Mouse (Mus musculus): ENCODE results near the gene Nin. TPM values are rescaled to one million over a fixed set of nuclear protein-coding genes. Genes with fewer than 3 reads are reported as not detected.
"Not testable (repeated sequence)": the region's sequence is repeated elsewhere in the genome, so short reads cannot be mapped to it uniquely, and the experiment has no call there.

Gene Nin
- polyA plus RNA-seq, 1 experiment, result 5.0 TPM

GRCm38 (mm10) chr12:70148631-70149265 lies 35.2 kb upstream of the Nin start:
- TF ChIP-seq TCF12 (IDR thresholded peaks at IDR 0.05; ENCODE audit: insufficient read depth, poor library complexity, severe bottlenecking) (no peak), E2F4 (IDR thresholded peaks at IDR 0.05; ENCODE audit: insufficient read depth) (no peak), POLR2AphosphoS2 (IDR thresholded peaks at IDR 0.05; ENCODE audit: insufficient read length, low read depth) (no peak)
- peak overlapping the region; percentile 68 for H3K4me2 ChIP-seq (ENCODE audit: low read depth)
- H3K79me2 ChIP-seq (ENCODE audit: control insufficient read depth, insufficient read depth), result no peaks in the 10 kb centered on the region
- peak overlapping the region; percentile 17 for H3K4me3 ChIP-seq
- H3K27me3 ChIP-seq (ENCODE audit: control insufficient read depth, insufficient read depth, insufficient read length), result no peaks in the 10 kb centered on the region
- H3K36me3 ChIP-seq (ENCODE audit: control insufficient read depth, insufficient read depth), result no peaks in the 10 kb centered on the region
- no peak overlapping the region for H3ac ChIP-seq (ENCODE audit: control insufficient read depth, insufficient read length)

GRCm38 (mm10) chr12:70147986-70148630 lies 34.6 kb upstream of the Nin start:
- peak overlapping the region; percentile 68 for H3K4me2 ChIP-seq (ENCODE audit: low read depth)
- H3K27me3 ChIP-seq (ENCODE audit: control insufficient read depth, insufficient read depth, insufficient read length), result no peaks in the 10 kb centered on the region
- no peaks in the 10 kb centered on the region for H3K79me2 ChIP-seq (ENCODE audit: control insufficient read depth, insufficient read depth)
- peak overlapping the region; percentile 17 for H3K4me3 ChIP-seq
- no peaks in the 10 kb centered on the region for H3K36me3 ChIP-seq (ENCODE audit: control insufficient read depth, insufficient read depth)
- TF ChIP-seq TCF3 (IDR thresholded peaks at IDR 0.05; ENCODE audit: insufficient read length, low read depth), result no peak
- no peak for TF ChIP-seq MAX (IDR thresholded peaks at IDR 0.05; ENCODE audit: low read depth)
- no peak for TF ChIP-seq MYOG (IDR thresholded peaks at IDR 0.05; ENCODE audit: control insufficient read depth in 1 of 3, insufficient read depth in 1 of 3, insufficient read length in 2 of 3, low read depth in 2 of 3)
- TF ChIP-seq CEBPB (IDR thresholded peaks at IDR 0.05; ENCODE audit: insufficient read depth, poor library complexity, severe bottlenecking), result no peak
- no peak for TF ChIP-seq SRF (IDR thresholded peaks at IDR 0.05; ENCODE audit: control insufficient read depth, insufficient read length, low read depth)
- TF ChIP-seq POLR2AphosphoS2 (IDR thresholded peaks at IDR 0.05; ENCODE audit: insufficient read length, low read depth), result no peak
- no peak for TF ChIP-seq REST (IDR thresholded peaks at IDR 0.05; ENCODE audit: insufficient read depth, insufficient read length)
- no peak for TF ChIP-seq MYOD1 (IDR thresholded peaks at IDR 0.05; ENCODE audit: control insufficient read depth in 1 of 3, insufficient read length in 2 of 3, low read depth in 2 of 3)
- no peak for TF ChIP-seq TCF12 (IDR thresholded peaks at IDR 0.05; ENCODE audit: insufficient read depth, poor library complexity, severe bottlenecking)
- no peak for TF ChIP-seq E2F4 (IDR thresholded peaks at IDR 0.05; ENCODE audit: insufficient read depth)
- TF ChIP-seq USF1 (IDR thresholded peaks at IDR 0.05; ENCODE audit: low read depth), result no peak
- TF ChIP-seq POLR2A (IDR thresholded peaks at IDR 0.05; ENCODE audit: insufficient read length, low read depth), result no peak
- H3ac ChIP-seq (ENCODE audit: control insufficient read depth, insufficient read length), result no peak overlapping the region

GRCm38 (mm10) chr12:70145586-70145985 lies 32.1 kb upstream of the Nin start:
- Histone ChIP-seq H3K27me3 (ENCODE audit: control insufficient read depth, insufficient read depth, insufficient read length) (no peaks in the 10 kb centered on the region), H3K79me2 (ENCODE audit: control insufficient read depth, insufficient read depth) (no peaks in the 10 kb centered on the region), H3ac (ENCODE audit: control insufficient read depth, insufficient read length) (no peak overlapping the region), H3K4me3 (no peak overlapping the region), H3K4me2 (ENCODE audit: low read depth) (no peak overlapping the region), H3K36me3 (ENCODE audit: control insufficient read depth, insufficient read depth) (no peaks in the 10 kb centered on the region)
- TF ChIP-seq USF1 (IDR thresholded peaks at IDR 0.05; ENCODE audit: low read depth) (no peak), MYOD1 (IDR thresholded peaks at IDR 0.05; ENCODE audit: control insufficient read depth in 1 of 3, insufficient read length in 2 of 3, low read depth in 2 of 3) (no peak), CEBPB (IDR thresholded peaks at IDR 0.05; ENCODE audit: insufficient read depth, poor library complexity, severe bottlenecking) (no peak), MYOG (IDR thresholded peaks at IDR 0.05; ENCODE audit: control insufficient read depth in 1 of 3, insufficient read depth in 1 of 3, insufficient read length in 2 of 3, low read depth in 2 of 3) (no peak), SRF (IDR thresholded peaks at IDR 0.05; ENCODE audit: control insufficient read depth, insufficient read length, low read depth) (no peak), E2F4 (IDR thresholded peaks at IDR 0.05; ENCODE audit: insufficient read depth) (no peak), POLR2AphosphoS2 (IDR thresholded peaks at IDR 0.05; ENCODE audit: insufficient read length, low read depth) (no peak), REST (IDR thresholded peaks at IDR 0.05; ENCODE audit: insufficient read depth, insufficient read length) (no peak), POLR2A (IDR thresholded peaks at IDR 0.05; ENCODE audit: insufficient read length, low read depth) (no peak), TCF12 (IDR thresholded peaks at IDR 0.05; ENCODE audit: insufficient read depth, poor library complexity, severe bottlenecking) (no peak), MAX (IDR thresholded peaks at IDR 0.05; ENCODE audit: low read depth) (no peak), TCF3 (IDR thresholded peaks at IDR 0.05; ENCODE audit: insufficient read length, low read depth) (no peak)

GRCm38 (mm10) chr12:70144637-70145448 lies 31.3 kb upstream of the Nin start:
- H3K79me2 ChIP-seq (ENCODE audit: control insufficient read depth, insufficient read depth), result no peaks in the 10 kb centered on the region
- H3K27me3 ChIP-seq (ENCODE audit: control insufficient read depth, insufficient read depth, insufficient read length), result no peaks in the 10 kb centered on the region
- peak overlapping the region; percentile 44 for H3K4me2 ChIP-seq (ENCODE audit: low read depth)
- H3K36me3 ChIP-seq (ENCODE audit: control insufficient read depth, insufficient read depth), result no peaks in the 10 kb centered on the region
- H3K4me3 ChIP-seq, result no peak overlapping the region
- no peak for TF ChIP-seq MAX (IDR thresholded peaks at IDR 0.05; ENCODE audit: low read depth)
- no peak for TF ChIP-seq MYOD1 (IDR thresholded peaks at IDR 0.05; ENCODE audit: control insufficient read depth in 1 of 3, insufficient read length in 2 of 3, low read depth in 2 of 3)
- no peak for TF ChIP-seq CEBPB (IDR thresholded peaks at IDR 0.05; ENCODE audit: insufficient read depth, poor library complexity, severe bottlenecking)
- no peak for TF ChIP-seq TCF3 (IDR thresholded peaks at IDR 0.05; ENCODE audit: insufficient read length, low read depth)
- TF ChIP-seq MYOG (IDR thresholded peaks at IDR 0.05; ENCODE audit: control insufficient read depth in 1 of 3, insufficient read depth in 1 of 3, insufficient read length in 2 of 3, low read depth in 2 of 3), result no peak
- TF ChIP-seq SRF (IDR thresholded peaks at IDR 0.05; ENCODE audit: control insufficient read depth, insufficient read length, low read depth), result no peak
- TF ChIP-seq USF1 (IDR thresholded peaks at IDR 0.05; ENCODE audit: low read depth), result no peak
- TF ChIP-seq POLR2A (IDR thresholded peaks at IDR 0.05; ENCODE audit: insufficient read length, low read depth), result no peak
- TF ChIP-seq POLR2AphosphoS2 (IDR thresholded peaks at IDR 0.05; ENCODE audit: insufficient read length, low read depth), result no peak
- TF ChIP-seq REST (IDR thresholded peaks at IDR 0.05; ENCODE audit: insufficient read depth, insufficient read length), result no peak
- TF ChIP-seq TCF12 (IDR thresholded peaks at IDR 0.05; ENCODE audit: insufficient read depth, poor library complexity, severe bottlenecking), result no peak
- no peak for TF ChIP-seq E2F4 (IDR thresholded peaks at IDR 0.05; ENCODE audit: insufficient read depth)
- H3ac ChIP-seq (ENCODE audit: control insufficient read depth, insufficient read length), result no peak overlapping the region

- H3ac ChIP-seq (ENCODE audit: control insufficient read depth, insufficient read length); H3K27me3 ChIP-seq (ENCODE audit: control insufficient read depth, insufficient read depth, insufficient read length); H3K4me2 ChIP-seq (ENCODE audit: low read depth); H3K4me3 ChIP-seq; H3K36me3 ChIP-seq (ENCODE audit: control insufficient read depth, insufficient read depth); H3K79me2 ChIP-seq (ENCODE audit: control insufficient read depth, insufficient read depth): not testable (repeated sequence)
These were observed 30.6 kb upstream of the Nin start for GRCm38 (mm10) chr12:70144106-70144587.
